In genomic region chr1:135588973-135589372, GRCm38 (mm10) we compare ENCODE assay signal across 26 mouse cellular contexts. TPM values are rescaled to one million over a fixed set of nuclear protein-coding genes. Genes with fewer than 3 reads are reported as not detected.
DNase-seq lines count a peak whose midpoint lies in the region; ATAC-seq and TF ChIP-seq lines count a peak whose summit lies in the region.
"Had no signal": no experiment of that assay in that cellular context is flagged by ENCODE, and none has a peak within 500 bp of the region (broad histone marks: within the 10 kb centered on the region; RNA-seq: fewer than 3 reads in every experiment).

No protein-coding gene starts in this region.

- no peak overlapping the region for H3K4me3 ChIP-seq in embryonic facial prominence, embryonic 11.5 days (ENCODE audit: low read depth, low read length)
- H3K4me3 ChIP-seq in embryonic facial prominence, embryonic 10.5 days: no peak overlapping the region
- H3K4me3 ChIP-seq in heart, embryonic 10.5 days: no peak overlapping the region
- no peak overlapping the region for H3K4me3 ChIP-seq in hindbrain, postnatal 0 days (ENCODE audit: low read length)
- no peak overlapping the region for H3K4me3 ChIP-seq in hindbrain, embryonic 12.5 days
- H3K4me3 ChIP-seq in ES-Bruce4 (ENCODE audit: low read depth, low read length): no peak overlapping the region
- H3K4me3 ChIP-seq: embryonic facial prominence, embryonic 12.5 days; kidney, embryonic 15.5 days; layer of hippocampus, adult 2 months; left cerebral cortex, adult 2 months; limb, embryonic 13.5 days; lung, embryonic 15.5 days; stomach, embryonic 15.5 days had no signal

- H3K36me3 ChIP-seq in embryonic facial prominence, embryonic 11.5 days (replicated peaks; ENCODE audit: control insufficient read depth, insufficient read depth, low read depth, low read length): no peaks in the 10 kb centered on the region
- H3K36me3 ChIP-seq in embryonic facial prominence, embryonic 10.5 days (replicated peaks): no peaks in the 10 kb centered on the region
- no peaks in the 10 kb centered on the region for H3K36me3 ChIP-seq in heart, embryonic 10.5 days
- no peaks in the 10 kb centered on the region for H3K36me3 ChIP-seq in hindbrain, postnatal 0 days (ENCODE audit: insufficient read depth, low read length)
- no peaks in the 10 kb centered on the region for H3K36me3 ChIP-seq in hindbrain, embryonic 12.5 days
- H3K36me3 ChIP-seq in ES-Bruce4 (ENCODE audit: control insufficient read depth, insufficient read depth, low read length, poor library complexity, severe bottlenecking): no peaks in the 10 kb centered on the region
- H3K36me3 ChIP-seq: embryonic facial prominence, embryonic 12.5 days; kidney, embryonic 15.5 days; limb, embryonic 13.5 days; lung, embryonic 15.5 days; stomach, embryonic 15.5 days had no signal

- 51% methylated on average over 3 of the region's 3 CpGs for WGBS in embryonic facial prominence, embryonic 11.5 days
- WGBS in embryonic facial prominence, embryonic 10.5 days: 63% methylated on average over 3 of the region's 3 CpGs
- WGBS in heart, embryonic 10.5 days: 65% methylated on average over 3 of the region's 3 CpGs
- WGBS in hindbrain, postnatal 0 days: 70% methylated on average over 3 of the region's 3 CpGs
- 54% methylated on average over 3 of the region's 3 CpGs for WGBS in hindbrain, embryonic 12.5 days

- TF ChIP-seq CTCF in hindbrain, postnatal 0 days (IDR thresholded peaks at IDR 0.05; ENCODE audit: low read depth): no peak
- TF ChIP-seq CTCF in ES-Bruce4 (IDR thresholded peaks at IDR 0.05; ENCODE audit: low read depth, low read length): no peak

- H3K9me3 ChIP-seq in embryonic facial prominence, embryonic 11.5 days (replicated peaks; ENCODE audit: control insufficient read depth, low read length): no peaks in the 10 kb centered on the region
- H3K9me3 ChIP-seq in embryonic facial prominence, embryonic 10.5 days: no peaks in the 10 kb centered on the region
- no peaks in the 10 kb centered on the region for H3K9me3 ChIP-seq in heart, embryonic 10.5 days
- no peaks in the 10 kb centered on the region for H3K9me3 ChIP-seq in hindbrain, postnatal 0 days (ENCODE audit: low read length)
- no peaks in the 10 kb centered on the region for H3K9me3 ChIP-seq in hindbrain, embryonic 12.5 days (replicated peaks)
- no peaks in the 10 kb centered on the region for H3K9me3 ChIP-seq in ES-Bruce4 (replicated peaks; ENCODE audit: control insufficient read depth, insufficient read depth, low read length, poor library complexity, severe bottlenecking)
- H3K9me3 ChIP-seq: embryonic facial prominence, embryonic 12.5 days; kidney, embryonic 15.5 days; limb, embryonic 13.5 days; lung, embryonic 15.5 days; stomach, embryonic 15.5 days had no signal

- no peaks in the 10 kb centered on the region for H3K27me3 ChIP-seq in embryonic facial prominence, embryonic 11.5 days (ENCODE audit: control insufficient read depth, insufficient read depth, low read length)
- H3K27me3 ChIP-seq in embryonic facial prominence, embryonic 10.5 days (replicated peaks; ENCODE audit: low read depth, poor library complexity, severe bottlenecking): peaks cover 13% of the 10 kb centered on the region
- no peaks in the 10 kb centered on the region for H3K27me3 ChIP-seq in heart, embryonic 10.5 days (ENCODE audit: insufficient read depth, poor library complexity, severe bottlenecking)
- no peaks in the 10 kb centered on the region for H3K27me3 ChIP-seq in hindbrain, postnatal 0 days (ENCODE audit: insufficient read depth, low read length)
- no peaks in the 10 kb centered on the region for H3K27me3 ChIP-seq in hindbrain, embryonic 12.5 days
- peaks cover 2% of the 10 kb centered on the region for H3K27me3 ChIP-seq in ES-Bruce4 (ENCODE audit: control insufficient read depth, insufficient read depth, low read length, poor library complexity, severe bottlenecking)
- H3K27me3 ChIP-seq: lung, embryonic 15.5 days; Patski had no signal

- no peak for ATAC-seq in embryonic facial prominence, embryonic 11.5 days (replicated peaks; ENCODE audit: insufficient number of reproducible peaks, low FRiP score, low TSS enrichment, low read depth)
- ATAC-seq in hindbrain, postnatal 0 days: no peak
- ATAC-seq in hindbrain, embryonic 12.5 days (ENCODE audit: low FRiP score): no peak
- ATAC-seq: Patski had no signal

- TF ChIP-seq EP300 in ES-Bruce4 (IDR thresholded peaks at IDR 0.05; ENCODE audit: insufficient read depth, low read depth, low read length): peak; percentile 75; the same call in 1 of the 2 replicates

- H3K9ac ChIP-seq in embryonic facial prominence, embryonic 11.5 days (replicated peaks; ENCODE audit: low read length): peak overlapping the region; percentile 13; the same call in 1 of the 2 replicates
- H3K9ac ChIP-seq in hindbrain, postnatal 0 days (replicated peaks; ENCODE audit: low read length): no peak overlapping the region
- no peak overlapping the region for H3K9ac ChIP-seq in hindbrain, embryonic 12.5 days
- H3K9ac ChIP-seq in ES-Bruce4 (ENCODE audit: low read depth, poor library complexity, severe bottlenecking): no peak overlapping the region
- H3K9ac ChIP-seq: embryonic facial prominence, embryonic 12.5 days; kidney, embryonic 15.5 days; limb, embryonic 13.5 days; lung, embryonic 15.5 days; stomach, embryonic 15.5 days had no signal

- peaks cover 2% of the 10 kb centered on the region; the same call in 1 of the 2 replicates for H3K4me1 ChIP-seq in embryonic facial prominence, embryonic 11.5 days (ENCODE audit: control insufficient read depth, insufficient read depth, low read length)
- peaks cover 43% of the 10 kb centered on the region for H3K4me1 ChIP-seq in embryonic facial prominence, embryonic 10.5 days
- peaks cover 53% of the 10 kb centered on the region for H3K4me1 ChIP-seq in heart, embryonic 10.5 days
- H3K4me1 ChIP-seq in hindbrain, postnatal 0 days (ENCODE audit: insufficient read depth, low read length): 0 out of 2 replicates have a peak, but pooled peaks cover 10% of the 10 kb centered on the region
- peaks cover 29% of the 10 kb centered on the region for H3K4me1 ChIP-seq in hindbrain, embryonic 12.5 days
- peaks cover 9% of the 10 kb centered on the region for H3K4me1 ChIP-seq in ES-Bruce4 (ENCODE audit: control insufficient read depth, insufficient read depth, low read length)

- no peak overlapping the region for H3K27ac ChIP-seq in embryonic facial prominence, embryonic 11.5 days (replicated peaks; ENCODE audit: low read depth, low read length)
- H3K27ac ChIP-seq in embryonic facial prominence, embryonic 10.5 days (replicated peaks): no peak overlapping the region
- H3K27ac ChIP-seq in heart, embryonic 10.5 days: peak overlapping the region; percentile 44
- H3K27ac ChIP-seq in hindbrain, postnatal 0 days: peak overlapping the region; percentile 61; the same call in 1 of the 2 replicates
- H3K27ac ChIP-seq in hindbrain, embryonic 12.5 days: no peak overlapping the region
- H3K27ac ChIP-seq in ES-Bruce4 (ENCODE audit: insufficient read depth, low read length): no peak overlapping the region
- H3K27ac ChIP-seq: embryonic facial prominence, embryonic 12.5 days; kidney, embryonic 15.5 days; layer of hippocampus, adult 2 months; left cerebral cortex, adult 2 months; limb, embryonic 13.5 days; lung, embryonic 15.5 days; stomach, embryonic 15.5 days had no signal

- no peak overlapping the region for H3K4me2 ChIP-seq in embryonic facial prominence, embryonic 11.5 days (ENCODE audit: low read depth, low read length)
- no peak overlapping the region for H3K4me2 ChIP-seq in hindbrain, postnatal 0 days (ENCODE audit: low read depth, low read length)
- H3K4me2 ChIP-seq in hindbrain, embryonic 12.5 days (replicated peaks): no peak overlapping the region
- H3K4me2 ChIP-seq: embryonic facial prominence, embryonic 12.5 days; kidney, embryonic 15.5 days; limb, embryonic 13.5 days; liver, embryonic 11.5 days; lung, embryonic 15.5 days; stomach, embryonic 15.5 days had no signal

- no peak for DNase-seq in embryonic facial prominence, embryonic 11.5 days (ENCODE audit: low spot score)
- no peak for DNase-seq in embryonic facial prominence, embryonic 10.5 days (ENCODE audit: low spot score)
- DNase-seq in heart, embryonic 10.5 days (ENCODE audit: low spot score): no peak
- DNase-seq in heart, postnatal 25 days (ENCODE audit: low spot score): no peak
- no peak for DNase-seq in hindbrain, postnatal 0 days (ENCODE audit: low spot score)
- DNase-seq in left cerebral cortex, postnatal 36 days (ENCODE audit: low spot score in 2 of 2): no peak
- DNase-seq: adrenal gland, postnatal 10 days; cerebellum, adult 8-10 months; cerebellum, postnatal 25 days; gastrocnemius, postnatal 10 days; heart, postnatal 4 days; kidney, adult 18-20 months; kidney, postnatal 25 days; lung, postnatal 36 days; right cerebral cortex, postnatal 25 days had no signal

- no peak for TF ChIP-seq POLR2A in ES-Bruce4 (IDR thresholded peaks at IDR 0.05; ENCODE audit: insufficient read depth, low read length)

- intact Hi-C loops in heart, postnatal 25 days (cut with DNase I): no loop called here
- intact Hi-C loops in left cerebral cortex, postnatal 36 days (cut with DNase I): loop anchor here (10.0 kb wide), 1 partner anchor 76 kb away; no protein-coding TSS in a partner anchor

RNA-seq across cellular contexts. Expression of gene Nav1, which starts 18.1 kb away (rescaled TPM):
- 11.9 and 13.4 TPM in 2 replicates for polyA plus RNA-seq in embryonic facial prominence, embryonic 11.5 days (2014; fragmentation: Nextera tagmentation; extraction: Ambion mirVana)
- polyA plus RNA-seq in embryonic facial prominence, embryonic 10.5 days (2016; fragmentation: Nextera tagmentation; extraction: Ambion mirVana): 24.1 and 27.6 TPM in 2 replicates
- 26.5 and 33.0 TPM in 2 replicates for polyA plus RNA-seq in heart, embryonic 10.5 days (2016; fragmentation: Nextera tagmentation; extraction: Ambion mirVana)
- total RNA-seq in heart, postnatal 25 days (2021): 10 to 100 TPM; 19.6 to 19.8 TPM
- total RNA-seq in hindbrain, postnatal 0 days (2014; rRNA removed): 90.0 and 106 TPM in 2 replicates
- 38.6 and 39.9 TPM in 2 replicates for polyA plus RNA-seq in hindbrain, postnatal 0 days (2015; fragmentation: Nextera tagmentation; extraction: Ambion mirVana)
- polyA plus RNA-seq in hindbrain, embryonic 12.5 days (2016; fragmentation: Nextera tagmentation; extraction: Ambion mirVana): 35.9 and 41.0 TPM in 2 replicates
- 31.7 and 34.2 TPM in 2 replicates for polyA plus RNA-seq in ES-Bruce4 (2011; ENCODE audit: insufficient read depth, insufficient read length, low read depth, missing spikeins)
- 10 to 100 TPM; 48.9 to 69.6 TPM for total RNA-seq in left cerebral cortex, postnatal 36 days (2021)

Comparison
In these comparisons a context has a peak if more than half of its experiments do, and no peak if none do; other contexts are left out.
1. H3K27ac ChIP-seq: peak in heart, embryonic 10.5 days (single experiment) and hindbrain, postnatal 0 days (single experiment); none in embryonic facial prominence, embryonic 11.5 days (single experiment), embryonic facial prominence, embryonic 10.5 days (single experiment), hindbrain, embryonic 12.5 days (single experiment) and ES-Bruce4 (single experiment).